Mouse (Mus musculus): ENCODE data around the gene Gm648. TPM values are rescaled to one million over a fixed set of nuclear protein-coding genes. Genes with fewer than 3 reads are reported as not detected.

The Gm648 gene
- polyA plus RNA-seq, 1 experiment from 2014 or later, result not detected

- 75% methylated on average over 7 of the region's 7 CpGs for WGBS
- no peak overlapping the region for H3K9ac ChIP-seq (ENCODE audit: low read depth, low read length)
- H3K27ac ChIP-seq (ENCODE audit: low read depth, low read length), result no peak overlapping the region
- no peaks in the 10 kb centered on the region for H3K36me3 ChIP-seq (ENCODE audit: control insufficient read depth, insufficient read depth, low read length)
- H3K4me2 ChIP-seq (ENCODE audit: low read length), result no peak overlapping the region
- H3K9me3 ChIP-seq (ENCODE audit: control insufficient read depth, low read length), result no peaks in the 10 kb centered on the region
- no peak overlapping the region for H3K4me3 ChIP-seq (ENCODE audit: low read length)
- H3K4me1 ChIP-seq (ENCODE audit: control insufficient read depth, insufficient read depth, low read depth, low read length), result no peaks in the 10 kb centered on the region
- ATAC-seq, result peak; percentile 54
- no peaks in the 10 kb centered on the region for H3K27me3 ChIP-seq (replicated peaks; ENCODE audit: control insufficient read depth, insufficient read depth, low read length)
Observed at GRCm38 (mm10) chrX:56497241-56497640, 52.2 kb downstream of the Gm648 start.

Small RNA genes lying within 50 kb of the gene (microRNA-seq; reads per million reads assigned to microRNA genes)
- not detected for gene Mir5116

Other genes with a start within 250 kb of the Gm648 start
- 5.9 and 6.7 TPM in 2 replicates for gene Zfp449, start 203.2 kb downstream of the Gm648 start, polyA plus RNA-seq (2015; fragmentation: Nextera tagmentation; extraction: Ambion mirVana)
- gene Smim10l2a, start 175.0 kb downstream of the Gm648 start, polyA plus RNA-seq (2015; fragmentation: Nextera tagmentation; extraction: Ambion mirVana), result 49.2 and 58.7 TPM in 2 replicates
- 1.3 and 2.0 TPM in 2 replicates for gene Gm2174, start 101.6 kb downstream of the Gm648 start, polyA plus RNA-seq (2015; fragmentation: Nextera tagmentation; extraction: Ambion mirVana)
- 20.2 and 20.3 TPM in 2 replicates for gene Ints6l, start 94.7 kb downstream of the Gm648 start, polyA plus RNA-seq (2015; fragmentation: Nextera tagmentation; extraction: Ambion mirVana)
- not detected in 2 replicates for gene Gm10477, start 24.9 kb downstream of the Gm648 start, polyA plus RNA-seq (2015; fragmentation: Nextera tagmentation; extraction: Ambion mirVana)
- gene Mmgt1, start 48.5 kb upstream of the Gm648 start, polyA plus RNA-seq (2015; fragmentation: Nextera tagmentation; extraction: Ambion mirVana), result 52.9 and 57.8 TPM in 2 replicates
- gene Slc9a6, start 60.2 kb upstream of the Gm648 start, polyA plus RNA-seq (2015; fragmentation: Nextera tagmentation; extraction: Ambion mirVana), result 75.7 and 79.0 TPM in 2 replicates
- 212 and 226 TPM in 2 replicates for gene Fhl1, start 182.2 kb upstream of the Gm648 start, polyA plus RNA-seq (2015; fragmentation: Nextera tagmentation; extraction: Ambion mirVana)